Mouse (Mus musculus): Measurements from ENCODE around the gene Qsox2. TPM values are rescaled to one million over a fixed set of nuclear protein-coding genes. Genes with fewer than 3 reads are reported as not detected.
A peak's percentile ranks its signal among the peaks of the same experiment; 100 is the strongest.

Gene Qsox2
- polyA plus RNA-seq (2015; fragmentation: Nextera tagmentation; extraction: Ambion mirVana), result 21.7 and 22.1 TPM in 2 replicates

- Histone ChIP-seq H3K4me1 (peaks cover 24% of the 10 kb centered on the region), H3K4me2 (replicated peaks) (peak within 1 kb of the TSS; percentile 78), H3K9ac (peak within 1 kb of the TSS; percentile 71), H3K27ac (replicated peaks) (peak within 1 kb of the TSS; percentile 67), H3K4me3 (replicated peaks) (peak within 1 kb of the TSS; percentile 81), H3K27me3 (no peaks in the 10 kb centered on the region), H3K36me3 (no peaks in the 10 kb centered on the region), H3K9me3 (replicated peaks) (no peaks in the 10 kb centered on the region)
- under 1% methylated on average over 32 of the region's 36 CpGs for WGBS
- ATAC-seq (ENCODE audit: insufficient number of reproducible peaks, low FRiP score, low TSS enrichment, low read depth), result peak; percentile 92
These were observed at the start of gene Qsox2 for GRCm38 (mm10) chr2:26237290-26237782. Gene Qsox2, minus strand, starts transcription at chr2:26237525.

DNA sequence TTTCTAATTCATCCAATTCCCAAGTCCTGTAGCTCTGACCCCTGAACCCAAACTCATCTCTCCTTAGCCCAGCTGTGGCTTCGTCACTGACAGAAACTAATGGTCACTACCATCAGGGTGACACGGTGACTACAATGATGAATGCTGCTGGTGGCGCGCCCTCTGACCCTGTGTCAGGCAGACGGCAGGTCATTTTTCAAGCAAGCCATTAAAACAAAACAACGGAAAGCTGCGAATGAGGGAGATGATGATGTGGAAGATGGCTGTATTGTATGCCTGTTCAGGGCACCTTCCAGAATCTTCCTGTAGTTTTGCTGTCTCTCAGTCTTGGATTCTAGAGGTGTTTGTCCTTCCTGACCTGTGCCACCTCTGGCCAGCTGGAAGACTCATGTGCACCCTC, 49.1 kb upstream of the Qsox2 start:
- Histone ChIP-seq H3K4me1 (peaks cover 9% of the 10 kb centered on the region; the same call in 1 of the 2 replicates), H3K9ac (no peak overlapping the region), H3K27me3 (no peaks in the 10 kb centered on the region), H3K4me2 (replicated peaks) (no peak overlapping the region), H3K36me3 (no peaks in the 10 kb centered on the region), H3K4me3 (replicated peaks) (no peak overlapping the region), H3K27ac (replicated peaks) (no peak overlapping the region), H3K9me3 (replicated peaks) (no peaks in the 10 kb centered on the region)
- no peak for ATAC-seq (ENCODE audit: insufficient number of reproducible peaks, low FRiP score, low TSS enrichment, low read depth)
- 62% methylated on average over 7 of the region's 7 CpGs for WGBS

- no peak overlapping the region for H3K27ac ChIP-seq (replicated peaks)
- no peaks in the 10 kb centered on the region for H3K27me3 ChIP-seq
- WGBS, result 71% methylated on average over 7 of the region's 7 CpGs
- H3K9me3 ChIP-seq (replicated peaks), result no peaks in the 10 kb centered on the region
- H3K36me3 ChIP-seq, result no peaks in the 10 kb centered on the region
- ATAC-seq (ENCODE audit: insufficient number of reproducible peaks, low FRiP score, low TSS enrichment, low read depth), result no peak
- no peak overlapping the region for H3K4me3 ChIP-seq (replicated peaks)
- no peak overlapping the region for H3K4me2 ChIP-seq (replicated peaks)
- H3K4me1 ChIP-seq, result peaks cover 9% of the 10 kb centered on the region; the same call in 1 of the 2 replicates
- H3K9ac ChIP-seq, result no peak overlapping the region
These were observed 48.5 kb upstream of the Qsox2 start for GRCm38 (mm10) chr2:26285804-26286203.

GRCm38 (mm10) chr2:26280594-26280993, 43.3 kb upstream of the Qsox2 start:
- Histone ChIP-seq H3K4me3 (replicated peaks) (no peak overlapping the region), H3K4me1 (peaks cover 6% of the 10 kb centered on the region; the same call in 1 of the 2 replicates), H3K36me3 (no peaks in the 10 kb centered on the region), H3K27me3 (no peaks in the 10 kb centered on the region), H3K9ac (no peak overlapping the region), H3K9me3 (replicated peaks) (no peaks in the 10 kb centered on the region), H3K4me2 (replicated peaks) (no peak overlapping the region), H3K27ac (replicated peaks) (no peak overlapping the region)
- ATAC-seq (ENCODE audit: insufficient number of reproducible peaks, low FRiP score, low TSS enrichment, low read depth), result no peak
- WGBS, result 69% methylated on average over 11 of the region's 11 CpGs

- Histone ChIP-seq H3K9ac (no peak overlapping the region), H3K27me3 (no peaks in the 10 kb centered on the region), H3K36me3 (no peaks in the 10 kb centered on the region), H3K4me2 (replicated peaks) (no peak overlapping the region), H3K27ac (replicated peaks) (no peak overlapping the region), H3K4me1 (peaks cover 6% of the 10 kb centered on the region; the same call in 1 of the 2 replicates), H3K4me3 (replicated peaks) (no peak overlapping the region), H3K9me3 (replicated peaks) (no peaks in the 10 kb centered on the region)
- 79% methylated on average over 3 of the region's 3 CpGs for WGBS
- 0 out of 2 replicates have a peak, but pooled peaks have one; percentile 44 for ATAC-seq (ENCODE audit: insufficient number of reproducible peaks, low FRiP score, low TSS enrichment, low read depth)
These were observed 42.4 kb upstream of the Qsox2 start for GRCm38 (mm10) chr2:26279712-26280111.

- H3K4me2 ChIP-seq (replicated peaks), result no peak overlapping the region
- ATAC-seq (ENCODE audit: insufficient number of reproducible peaks, low FRiP score, low TSS enrichment, low read depth), result no peak
- no peak overlapping the region for H3K9ac ChIP-seq
- no peaks in the 10 kb centered on the region for H3K4me1 ChIP-seq
- H3K9me3 ChIP-seq (replicated peaks), result no peaks in the 10 kb centered on the region
- no peaks in the 10 kb centered on the region for H3K27me3 ChIP-seq
- no peak overlapping the region for H3K27ac ChIP-seq (replicated peaks)
- no peak overlapping the region for H3K4me3 ChIP-seq (replicated peaks)
- no peaks in the 10 kb centered on the region for H3K36me3 ChIP-seq
- WGBS, result 19% methylated on average over 7 of the region's 7 CpGs
These were observed 36.3 kb upstream of the Qsox2 start for GRCm38 (mm10) chr2:26273611-26274010.

- no peak overlapping the region for H3K9ac ChIP-seq
These were observed 30.9 kb upstream of the Qsox2 start for GRCm38 (mm10) chr2:26268216-26268615.

GRCm38 (mm10) chr2:26266066-26266742, 28.9 kb upstream of the Qsox2 start:
- Histone ChIP-seq H3K27ac (replicated peaks) (no peak overlapping the region), H3K4me2 (replicated peaks) (no peak overlapping the region), H3K9ac (no peak overlapping the region), H3K36me3 (no peaks in the 10 kb centered on the region), H3K9me3 (replicated peaks) (no peaks in the 10 kb centered on the region), H3K4me3 (replicated peaks) (no peak overlapping the region), H3K27me3 (no peaks in the 10 kb centered on the region), H3K4me1 (no peaks in the 10 kb centered on the region)
- no peak for ATAC-seq (ENCODE audit: insufficient number of reproducible peaks, low FRiP score, low TSS enrichment, low read depth)
- 77% methylated on average over 10 of the region's 10 CpGs for WGBS

More at GRCm38 (mm10) chr2:26268216-26268615, 30.9 kb upstream of the Qsox2 start:
- no peaks in the 10 kb centered on the region for H3K9me3 ChIP-seq (replicated peaks)
- H3K4me2 ChIP-seq (replicated peaks), result no peak overlapping the region
- H3K27me3 ChIP-seq, result no peaks in the 10 kb centered on the region
- no peak for ATAC-seq (ENCODE audit: insufficient number of reproducible peaks, low FRiP score, low TSS enrichment, low read depth)
- no peak overlapping the region for H3K27ac ChIP-seq (replicated peaks)
- no peaks in the 10 kb centered on the region for H3K36me3 ChIP-seq
- H3K4me3 ChIP-seq (replicated peaks), result no peak overlapping the region
- WGBS, result 62% methylated on average over 3 of the region's 3 CpGs
- no peaks in the 10 kb centered on the region for H3K4me1 ChIP-seq

DNA sequence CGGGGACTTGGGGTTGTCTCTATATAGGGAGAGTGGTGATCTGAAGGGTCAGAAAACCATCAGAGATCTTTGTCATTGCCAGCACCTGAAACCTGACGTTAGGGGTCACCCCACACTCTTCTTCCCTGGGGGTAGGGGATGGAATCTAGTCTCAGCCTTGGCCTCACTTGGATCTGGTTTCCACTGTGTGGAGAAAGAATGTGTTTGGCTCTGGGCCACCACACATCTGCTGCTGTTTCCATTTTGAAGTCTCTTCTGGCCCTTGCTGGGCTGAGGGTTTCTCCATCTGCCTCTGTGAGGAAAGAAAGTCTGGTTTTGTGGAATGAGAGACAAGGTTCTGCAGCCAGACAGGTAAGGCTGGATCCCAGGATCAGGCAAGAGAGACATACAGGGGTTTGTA, 27.8 kb upstream of the Qsox2 start:
- Histone ChIP-seq H3K27ac (replicated peaks) (0 out of 2 replicates have a peak overlapping the region, but pooled peaks have one; percentile 35), H3K27me3 (no peaks in the 10 kb centered on the region), H3K4me2 (replicated peaks) (no peak overlapping the region), H3K4me3 (replicated peaks) (no peak overlapping the region), H3K9ac (no peak overlapping the region), H3K36me3 (no peaks in the 10 kb centered on the region), H3K4me1 (no peaks in the 10 kb centered on the region), H3K9me3 (replicated peaks) (no peaks in the 10 kb centered on the region)
- 54% methylated on average over 2 of the region's 2 CpGs for WGBS
- ATAC-seq (ENCODE audit: insufficient number of reproducible peaks, low FRiP score, low TSS enrichment, low read depth), result no peak

DNA sequence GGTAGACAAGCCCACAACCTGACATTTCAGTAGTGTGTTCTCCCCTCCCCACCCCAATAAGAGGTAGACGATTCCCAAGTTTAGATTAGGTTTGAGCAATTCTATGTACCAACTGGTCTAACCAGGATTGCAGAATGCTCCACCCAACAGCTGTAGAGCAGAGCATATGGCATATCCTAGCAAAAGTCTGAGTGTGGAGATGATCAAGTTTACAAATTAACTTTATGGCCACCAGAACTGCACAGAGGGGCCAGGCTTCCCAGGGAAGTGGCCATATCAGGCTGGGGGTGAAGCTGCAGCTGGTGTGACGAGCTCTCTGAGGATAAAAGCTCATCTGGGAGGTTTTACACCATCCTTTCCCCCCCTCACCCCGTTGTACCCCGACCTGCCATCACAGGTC, 27.3 kb upstream of the Qsox2 start:
- H3K27me3 ChIP-seq, result no peaks in the 10 kb centered on the region
- WGBS, result 72% methylated on average over 4 of the region's 4 CpGs
- ATAC-seq (ENCODE audit: insufficient number of reproducible peaks, low FRiP score, low TSS enrichment, low read depth), result no peak
- 0 out of 2 replicates have a peak overlapping the region, but pooled peaks have one; percentile 35 for H3K27ac ChIP-seq (replicated peaks)
- H3K4me1 ChIP-seq, result no peaks in the 10 kb centered on the region
- H3K36me3 ChIP-seq, result no peaks in the 10 kb centered on the region
- no peaks in the 10 kb centered on the region for H3K9me3 ChIP-seq (replicated peaks)
- H3K4me2 ChIP-seq (replicated peaks), result no peak overlapping the region
- H3K9ac ChIP-seq, result no peak overlapping the region
- no peak overlapping the region for H3K4me3 ChIP-seq (replicated peaks)

DNA sequence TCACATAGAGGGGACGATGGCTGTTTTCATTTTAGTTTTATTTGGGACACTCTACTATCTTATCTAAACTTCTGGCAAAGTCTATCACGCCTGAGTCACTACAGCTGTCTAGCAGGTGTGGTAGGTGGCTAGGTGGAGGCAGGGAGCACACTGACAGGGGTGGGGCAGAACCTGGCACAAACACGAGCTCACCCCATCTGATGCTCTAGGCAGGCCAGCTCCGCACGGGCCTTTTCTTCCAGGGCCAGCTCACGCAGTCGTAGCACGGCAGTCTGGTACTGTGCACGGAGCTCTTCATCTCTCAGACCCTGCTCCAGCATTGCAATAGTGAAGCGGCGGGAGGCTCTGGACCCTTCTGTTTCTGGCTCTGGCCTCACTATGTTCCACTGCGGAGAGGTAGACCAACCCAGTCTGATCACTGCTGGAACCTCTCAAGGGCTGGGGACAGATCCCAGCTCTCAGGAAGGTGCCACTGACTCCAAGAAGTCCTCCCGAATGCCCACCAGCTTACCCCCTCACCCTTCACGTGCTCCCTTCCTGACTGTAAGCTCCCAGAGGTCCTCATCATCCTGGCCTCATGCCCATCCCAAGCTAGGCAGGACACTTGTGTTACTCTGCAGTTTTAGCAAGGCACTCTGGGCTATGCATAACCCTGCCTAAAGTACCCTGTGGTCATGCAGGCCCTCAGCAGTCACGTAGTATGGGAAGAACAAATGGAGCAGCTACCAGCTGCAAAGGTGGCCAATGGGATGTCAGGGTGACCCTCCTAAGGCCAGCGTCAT, 20.2 kb upstream of the Qsox2 start:
- no peak for ATAC-seq (ENCODE audit: insufficient number of reproducible peaks, low FRiP score, low TSS enrichment, low read depth)
- H3K4me1 ChIP-seq, result 0 out of 2 replicates have a peak, but pooled peaks cover 3% of the 10 kb centered on the region
- H3K27ac ChIP-seq (replicated peaks), result no peak overlapping the region
- no peak overlapping the region for H3K9ac ChIP-seq
- no peaks in the 10 kb centered on the region for H3K27me3 ChIP-seq
- H3K4me2 ChIP-seq (replicated peaks), result no peak overlapping the region
- WGBS, result 80% methylated on average over 16 of the region's 16 CpGs
- no peaks in the 10 kb centered on the region for H3K9me3 ChIP-seq (replicated peaks)
- H3K4me3 ChIP-seq (replicated peaks), result no peak overlapping the region
- H3K36me3 ChIP-seq, result no peaks in the 10 kb centered on the region
